Mouse (Mus musculus): Measurements from ENCODE around the gene Nsf.

Gene Nsf

DNA sequence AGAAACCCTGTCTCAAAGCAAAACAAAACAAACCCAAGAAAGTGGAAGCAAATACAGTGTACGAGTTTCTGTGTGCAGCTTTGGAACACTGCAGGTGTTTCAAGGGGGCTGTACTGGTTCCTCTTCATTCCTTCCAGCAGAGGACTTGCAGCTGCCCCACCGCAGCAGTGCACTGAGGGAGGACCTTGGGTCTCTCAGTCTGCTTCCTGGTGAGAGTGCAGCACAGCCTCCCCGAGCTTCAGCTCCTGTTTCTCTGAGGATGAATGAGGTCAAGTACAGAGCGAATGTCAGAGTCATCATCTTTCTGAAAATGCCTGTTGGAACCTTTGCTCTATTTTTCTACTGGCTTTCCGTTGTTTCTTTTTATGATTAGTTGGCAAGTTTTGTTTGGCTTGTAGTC is 12.5 kb downstream of the Nsf start:
- no peak for DNase-seq (ENCODE audit: low spot score)

DNA sequence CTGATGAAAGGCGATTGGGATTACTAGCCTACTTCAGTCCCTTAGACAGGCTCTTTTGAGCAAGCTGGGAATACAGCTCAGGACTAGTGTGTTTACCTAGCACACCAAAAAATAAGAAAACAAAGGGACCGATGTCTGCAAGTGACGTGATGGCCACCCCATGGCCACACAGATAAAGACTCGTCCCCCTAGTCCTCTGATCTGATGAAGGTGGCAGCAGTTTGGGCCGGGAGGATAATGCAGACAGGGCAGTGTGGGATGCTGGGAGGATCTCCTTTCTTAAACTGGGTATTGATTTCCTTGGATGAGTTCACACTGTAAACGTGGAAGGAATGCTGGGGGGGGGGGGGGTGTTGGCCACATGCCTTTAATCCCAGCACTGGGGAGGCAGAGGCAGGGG is 13.0 kb downstream of the Nsf start:
- DNase-seq (ENCODE audit: low spot score), result no peak

DNA sequence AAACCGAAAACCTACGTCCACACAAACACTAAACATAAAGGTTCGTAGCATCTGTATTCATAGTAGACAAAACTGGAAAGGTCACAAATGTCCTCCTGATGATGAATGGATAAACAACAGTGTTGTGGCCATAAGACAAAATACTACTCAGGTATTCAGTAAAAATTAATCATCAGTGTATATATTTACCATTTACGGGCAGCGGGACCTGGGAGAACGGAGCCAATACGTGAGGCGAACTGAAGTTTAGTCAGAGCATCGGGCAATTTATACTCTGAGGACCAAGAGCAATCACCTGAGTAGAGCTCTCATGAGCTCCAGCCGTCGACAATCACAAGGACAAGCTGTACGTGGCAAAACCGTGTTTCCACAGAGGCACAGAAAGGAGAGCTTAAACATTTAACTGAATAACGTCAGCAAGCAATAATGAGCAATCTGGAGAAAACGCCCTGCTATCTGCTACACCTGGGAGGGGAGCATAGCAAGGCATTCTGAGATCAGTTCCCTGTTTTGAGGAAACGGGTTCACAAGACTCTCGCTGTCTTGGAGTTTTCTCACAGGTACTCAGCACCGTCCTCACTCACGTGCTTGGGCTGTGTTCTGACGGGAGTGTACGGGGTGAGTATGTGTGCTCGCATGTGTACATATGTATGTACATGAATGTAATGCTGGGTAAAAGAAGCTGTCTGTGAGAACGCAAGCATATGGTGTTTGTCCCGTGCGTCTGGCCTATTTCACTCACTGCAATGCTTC is 15.7 kb downstream of the Nsf start:
- DNase-seq (ENCODE audit: low spot score), result no peak

DNA sequence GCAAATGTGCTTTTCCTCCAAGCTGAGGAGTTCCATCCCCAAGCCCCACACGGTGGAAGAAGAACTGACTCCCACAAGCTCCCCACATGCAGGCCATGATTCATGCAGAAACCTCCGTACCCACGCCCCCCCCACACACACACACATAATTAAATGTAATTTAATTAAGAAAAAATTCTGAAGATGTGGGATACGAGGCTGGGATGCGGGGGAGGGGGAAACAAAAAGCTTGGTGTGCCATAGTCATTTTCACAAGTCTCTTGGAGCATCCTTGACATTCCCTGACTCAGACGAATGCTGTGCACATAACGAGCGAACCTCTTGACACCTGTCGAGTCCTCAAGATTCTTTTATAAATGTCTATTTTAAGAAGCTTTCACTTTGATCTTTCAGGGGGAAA is 16.4 kb downstream of the Nsf start:
- no peak for DNase-seq (ENCODE audit: low spot score)

DNA sequence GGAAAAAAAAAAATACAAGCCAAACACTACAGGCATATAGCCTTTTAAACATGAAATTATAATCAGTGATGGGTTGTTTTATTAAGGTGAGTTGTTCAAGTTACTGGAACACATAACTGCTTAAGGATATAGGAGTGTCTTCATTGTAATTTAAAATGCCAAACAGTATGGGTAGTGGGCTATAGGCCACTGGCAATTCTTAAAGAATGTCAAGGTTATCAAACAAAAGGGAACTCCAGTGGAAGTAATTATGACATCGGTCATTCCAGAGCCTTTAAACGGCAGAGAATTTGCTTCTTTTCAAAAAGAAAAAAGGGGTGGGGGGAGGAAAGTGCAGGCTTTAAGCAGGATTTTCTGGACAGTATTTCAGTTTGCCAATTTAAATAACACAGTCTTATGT is 18.1 kb downstream of the Nsf start:
- DNase-seq (ENCODE audit: low spot score), result no peak

DNA sequence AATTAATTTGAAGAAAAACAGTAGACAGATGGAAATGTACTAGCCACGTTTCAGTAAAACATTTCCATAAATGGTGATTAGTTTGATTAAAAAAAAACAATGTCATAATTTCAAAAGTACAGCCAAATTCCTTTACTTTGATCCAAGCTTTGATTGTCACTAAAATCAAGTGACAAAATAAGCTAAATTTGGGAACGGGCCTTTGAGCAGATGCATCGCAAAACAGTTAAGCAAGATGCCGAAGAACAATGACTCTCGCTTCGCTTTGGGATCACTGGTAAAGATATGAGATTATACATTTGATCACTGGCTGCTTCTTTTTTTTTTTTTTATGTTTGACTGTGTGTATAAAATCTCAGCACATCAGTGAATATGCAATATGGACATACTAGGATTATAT is 20.0 kb downstream of the Nsf start:
- no peak for DNase-seq (ENCODE audit: low spot score)

DNA sequence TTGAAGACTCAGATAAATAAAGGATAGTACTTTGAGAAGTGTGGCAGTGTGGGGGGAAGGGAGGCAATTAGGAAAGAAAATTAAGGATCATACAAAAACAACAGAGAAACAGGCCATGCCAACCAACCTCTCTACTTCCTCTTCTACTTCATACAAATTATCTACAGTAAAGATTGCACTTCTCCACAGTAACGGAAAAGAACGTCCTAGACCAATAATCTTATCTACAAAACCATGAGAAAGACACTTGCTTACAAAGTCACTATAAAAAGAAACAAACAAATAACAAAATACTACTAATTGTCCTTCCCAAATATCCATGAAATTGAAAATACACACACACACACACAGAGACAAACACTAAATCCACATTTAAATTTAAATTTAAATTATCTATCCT is 29.9 kb downstream of the Nsf start:
- no peak for DNase-seq (ENCODE audit: low spot score)

DNA sequence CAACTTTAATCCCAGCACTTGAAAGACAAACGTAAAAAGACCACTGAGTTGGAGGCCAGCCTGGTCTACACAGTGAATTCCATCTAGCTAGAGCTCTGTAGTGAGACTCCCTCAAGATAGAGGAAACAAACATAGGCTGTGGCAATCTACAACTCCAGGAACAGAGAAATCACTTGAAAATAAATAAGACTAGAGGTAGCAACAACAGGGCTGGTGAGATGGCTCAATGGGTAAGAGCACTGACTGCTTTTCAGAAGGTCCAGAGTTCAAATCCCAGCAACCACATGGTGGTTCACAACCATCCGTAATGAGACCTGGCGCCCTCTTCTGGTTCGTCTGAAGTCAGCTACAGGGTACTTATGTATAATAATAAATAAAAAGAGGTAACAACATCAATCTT is 30.6 kb downstream of the Nsf start:
- no peak for DNase-seq (ENCODE audit: low spot score)

DNA sequence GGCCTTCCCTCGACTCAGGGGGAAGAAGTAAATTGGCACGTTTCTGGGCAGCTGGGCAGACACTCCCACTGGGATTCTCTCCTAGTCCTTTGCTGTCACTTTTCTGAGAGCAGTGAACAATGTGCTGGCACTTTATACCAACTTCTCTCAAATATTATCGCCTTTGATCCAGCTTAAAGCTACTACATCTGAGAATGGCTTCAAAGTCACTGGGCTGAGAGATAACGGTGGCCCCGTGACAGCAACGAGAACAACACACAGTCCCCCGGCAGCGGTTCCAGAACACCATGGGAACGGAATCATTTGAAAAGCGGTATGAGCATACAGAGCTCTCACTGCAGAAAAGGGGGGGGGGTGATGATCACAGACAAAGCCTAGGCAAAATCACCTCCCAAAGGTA is 31.0 kb downstream of the Nsf start:
- no peak for DNase-seq (ENCODE audit: low spot score)

DNA sequence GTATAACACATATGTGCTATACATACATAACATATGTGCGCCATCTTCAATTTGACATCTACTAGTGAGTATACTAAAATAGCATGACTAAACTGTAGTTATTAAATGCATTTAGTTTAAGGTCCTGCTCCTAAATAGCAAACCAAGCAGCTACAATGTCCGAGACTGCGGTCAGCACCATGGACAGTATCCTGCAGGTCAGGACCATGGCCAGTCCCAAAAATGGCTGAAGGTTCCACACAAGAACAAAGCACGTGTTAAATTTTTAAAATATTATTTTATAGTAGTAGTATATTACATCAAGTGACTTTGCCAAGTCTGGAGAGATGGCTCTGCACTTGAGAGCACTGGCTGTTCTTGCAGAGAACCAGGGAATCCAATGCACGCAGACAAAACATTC is 33.2 kb downstream of the Nsf start:
- peak; percentile 55 for DNase-seq (ENCODE audit: low spot score)

DNA sequence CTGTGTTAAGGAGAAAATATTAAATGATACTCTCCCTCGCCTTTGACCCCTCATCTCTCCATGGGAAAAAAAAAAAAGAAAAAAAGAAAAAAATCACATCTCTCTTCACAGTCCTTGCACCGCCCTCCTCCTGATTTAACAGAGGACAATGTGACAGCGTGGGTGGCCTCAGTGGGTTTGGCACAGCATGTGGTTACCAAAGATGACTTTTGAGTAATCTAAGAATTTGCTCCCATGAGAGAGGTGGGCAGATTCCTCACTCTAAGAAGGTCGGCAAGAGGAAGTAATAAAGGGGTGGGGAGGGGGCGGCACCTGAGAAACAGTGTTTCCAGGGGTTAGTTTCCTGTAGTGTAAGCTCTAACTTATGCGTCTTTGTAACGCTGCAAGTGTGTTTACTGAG is 37.0 kb downstream of the Nsf start:
- DNase-seq (ENCODE audit: low spot score), result no peak

DNA sequence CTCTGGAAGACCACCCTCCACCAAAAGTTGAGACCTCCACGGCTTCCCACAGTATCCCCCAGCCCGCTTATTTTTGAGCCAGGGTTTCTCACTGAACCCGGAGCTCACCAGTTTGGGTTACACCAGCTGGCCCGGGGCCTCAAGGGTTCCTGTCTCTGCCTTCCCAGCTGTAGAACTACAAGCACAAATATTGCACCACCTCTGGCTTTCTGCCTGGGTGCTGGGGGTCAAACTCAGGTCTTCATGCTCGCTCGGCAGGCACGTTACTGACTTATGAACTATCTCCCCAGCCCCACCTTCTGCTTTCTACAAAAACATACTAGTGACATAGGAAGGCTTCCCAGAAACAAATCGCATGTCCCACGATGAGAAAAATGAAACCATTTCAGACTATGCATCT is 38.2 kb downstream of the Nsf start:
- no peak for DNase-seq (ENCODE audit: low spot score)

DNA sequence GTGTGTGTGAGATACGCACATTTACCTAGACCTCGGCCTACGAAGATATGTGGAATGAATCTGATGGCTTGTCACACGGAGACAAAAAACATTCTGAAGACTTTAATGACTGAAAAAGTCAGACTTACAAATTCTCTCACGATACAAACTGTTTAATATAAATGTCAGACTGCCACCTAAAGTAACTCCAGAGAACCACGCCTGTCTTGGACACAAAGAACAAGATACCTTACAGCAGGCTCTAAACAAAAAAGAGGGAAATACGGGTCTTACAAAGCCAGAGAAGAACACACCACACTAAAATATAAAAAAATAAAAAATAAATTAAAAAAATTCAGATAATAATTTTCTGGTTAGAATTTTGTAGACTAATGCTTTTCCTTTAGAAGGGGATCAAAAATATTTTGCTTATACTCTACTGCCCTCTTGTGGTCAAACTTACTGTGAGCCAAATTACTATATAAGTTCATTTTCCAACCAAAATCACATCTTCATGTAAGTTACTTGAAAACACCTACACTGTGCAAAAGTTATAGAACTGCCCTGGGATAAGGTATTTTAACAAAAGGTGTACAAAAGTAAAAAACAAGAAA is 42.8 kb downstream of the Nsf start:
- DNase-seq (ENCODE audit: low spot score), result peak; percentile 93

DNA sequence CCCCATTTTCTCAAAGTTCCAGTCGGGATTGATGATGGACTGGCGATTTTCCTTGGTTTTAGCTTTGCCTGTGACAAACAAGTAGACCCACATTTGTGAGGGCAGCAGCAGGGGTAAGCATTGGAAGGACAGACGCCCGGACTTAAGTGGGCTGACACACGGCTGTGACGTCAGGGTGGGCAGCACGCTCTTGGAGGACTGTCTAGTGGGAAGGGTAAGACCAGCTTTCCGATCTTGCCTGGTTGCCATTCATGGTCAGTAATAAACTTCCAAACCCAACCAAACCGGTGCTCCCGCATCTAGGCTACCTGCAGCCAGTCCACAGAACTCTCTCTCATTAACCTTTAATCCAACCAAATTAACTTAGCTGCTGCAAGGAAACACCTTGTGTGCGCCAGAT is 43.3 kb downstream of the Nsf start:
- DNase-seq (ENCODE audit: low spot score), result no peak

DNA sequence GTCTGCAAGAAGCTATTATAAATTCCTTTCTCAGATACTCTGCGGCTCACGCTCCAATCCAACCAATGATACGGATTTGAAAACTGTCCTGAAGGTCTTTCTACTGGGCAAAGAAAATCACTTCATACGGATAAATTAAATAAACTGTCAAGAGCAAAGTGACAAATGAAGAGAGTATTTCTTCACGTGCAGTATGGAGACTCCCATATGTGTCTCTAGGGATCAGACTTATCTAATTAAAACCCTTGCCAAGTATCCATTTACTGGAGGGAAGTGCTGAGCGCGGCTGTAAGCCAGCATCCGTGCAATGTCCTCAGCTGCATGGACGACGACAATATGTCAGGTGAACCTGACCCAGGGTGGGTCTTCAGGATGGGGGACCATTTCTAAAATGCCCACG is 44.0 kb downstream of the Nsf start:
- no peak for DNase-seq (ENCODE audit: low spot score)

DNA sequence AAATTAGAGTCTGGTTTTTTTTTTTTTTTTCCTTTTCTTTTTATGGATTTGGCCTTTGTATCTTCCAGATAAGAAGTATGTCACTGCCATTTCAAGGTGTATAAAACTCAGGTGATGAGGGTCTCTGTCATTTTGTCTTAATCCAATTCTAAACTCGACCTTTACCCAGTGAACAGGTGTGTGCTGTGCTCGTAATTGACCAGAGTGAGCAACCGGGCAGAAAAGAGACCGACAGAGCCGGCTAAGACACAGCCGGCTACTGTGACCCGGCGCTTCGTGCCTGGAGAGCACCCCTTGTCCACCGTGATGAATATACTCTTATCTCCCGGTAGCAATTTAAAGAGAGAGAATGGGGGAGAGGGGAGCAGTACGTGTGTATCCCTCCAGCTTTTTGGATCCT is 44.5 kb downstream of the Nsf start:
- no peak for DNase-seq (ENCODE audit: low spot score)

DNA sequence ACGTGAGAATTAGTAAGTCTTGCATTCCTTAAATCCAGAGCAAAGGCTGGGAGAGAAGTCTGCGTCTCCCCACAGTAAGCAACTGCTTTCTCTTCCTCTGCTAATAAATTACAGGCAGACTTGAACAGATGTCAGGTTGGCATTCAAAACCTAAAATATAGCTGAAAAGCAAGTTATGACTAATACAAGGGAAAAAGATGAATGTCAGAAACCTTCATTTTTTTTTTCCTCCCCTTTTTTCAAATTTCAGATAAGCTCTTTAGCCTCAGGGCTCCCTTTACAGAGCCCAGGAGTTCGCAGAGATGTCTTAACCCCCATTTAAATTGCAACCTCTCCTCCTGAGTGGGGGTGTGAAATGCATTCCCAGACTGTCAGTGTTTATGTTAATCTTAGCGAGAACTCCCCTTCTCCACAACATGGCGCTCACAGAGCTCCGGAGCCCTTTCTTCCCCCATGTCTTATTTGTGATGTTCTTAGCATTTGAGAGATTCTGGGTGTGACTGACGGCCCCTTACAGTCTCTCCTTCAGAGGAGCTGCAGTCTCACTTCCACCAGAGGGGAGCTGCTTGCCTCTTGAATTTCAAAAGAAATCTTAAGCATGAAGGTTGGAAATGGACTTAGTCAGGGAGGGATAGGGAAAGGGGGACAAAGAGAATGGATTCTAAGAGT is 47.7 kb downstream of the Nsf start:
- DNase-seq (ENCODE audit: low spot score), result no peak

DNA sequence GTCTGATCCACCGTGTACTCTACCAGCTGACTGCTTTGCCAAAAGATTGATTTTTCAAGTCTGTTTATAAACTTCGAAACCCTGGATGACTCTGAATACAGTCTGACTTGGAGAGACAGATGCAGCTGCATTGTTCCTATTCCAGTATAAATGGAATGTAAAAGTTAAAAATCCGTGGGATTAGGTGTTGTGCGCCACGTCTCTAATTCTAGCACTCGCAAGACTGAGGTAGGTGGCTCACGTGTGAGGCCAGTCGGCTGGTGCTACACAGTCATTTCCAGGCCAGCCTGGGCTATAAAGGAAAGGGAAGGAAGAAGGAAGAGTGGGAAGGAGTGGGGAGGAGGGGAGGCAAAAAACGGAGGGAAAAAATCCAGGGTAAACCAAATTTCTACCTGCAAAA is 48.4 kb downstream of the Nsf start:
- DNase-seq (ENCODE audit: low spot score), result no peak

DNA sequence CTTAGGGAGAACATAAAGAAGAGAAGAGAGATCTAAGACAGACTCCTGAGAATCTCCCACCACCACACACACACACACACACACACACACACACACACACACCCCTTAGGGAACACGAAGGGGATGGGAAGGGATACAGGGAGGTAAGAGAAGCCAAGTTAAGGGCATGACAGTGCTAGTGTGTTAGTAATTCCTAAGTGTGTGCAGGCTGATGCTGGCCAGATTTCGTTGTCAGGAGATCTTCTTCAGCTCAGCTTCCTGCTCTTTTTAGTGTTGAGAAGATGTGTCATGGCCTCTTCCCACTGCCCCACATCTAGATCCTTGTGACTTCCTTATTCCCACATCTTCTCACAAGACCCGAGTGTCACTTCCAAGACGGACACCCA is 52.3 kb downstream of the Nsf start:
- no peak for DNase-seq (ENCODE audit: low spot score)

DNA sequence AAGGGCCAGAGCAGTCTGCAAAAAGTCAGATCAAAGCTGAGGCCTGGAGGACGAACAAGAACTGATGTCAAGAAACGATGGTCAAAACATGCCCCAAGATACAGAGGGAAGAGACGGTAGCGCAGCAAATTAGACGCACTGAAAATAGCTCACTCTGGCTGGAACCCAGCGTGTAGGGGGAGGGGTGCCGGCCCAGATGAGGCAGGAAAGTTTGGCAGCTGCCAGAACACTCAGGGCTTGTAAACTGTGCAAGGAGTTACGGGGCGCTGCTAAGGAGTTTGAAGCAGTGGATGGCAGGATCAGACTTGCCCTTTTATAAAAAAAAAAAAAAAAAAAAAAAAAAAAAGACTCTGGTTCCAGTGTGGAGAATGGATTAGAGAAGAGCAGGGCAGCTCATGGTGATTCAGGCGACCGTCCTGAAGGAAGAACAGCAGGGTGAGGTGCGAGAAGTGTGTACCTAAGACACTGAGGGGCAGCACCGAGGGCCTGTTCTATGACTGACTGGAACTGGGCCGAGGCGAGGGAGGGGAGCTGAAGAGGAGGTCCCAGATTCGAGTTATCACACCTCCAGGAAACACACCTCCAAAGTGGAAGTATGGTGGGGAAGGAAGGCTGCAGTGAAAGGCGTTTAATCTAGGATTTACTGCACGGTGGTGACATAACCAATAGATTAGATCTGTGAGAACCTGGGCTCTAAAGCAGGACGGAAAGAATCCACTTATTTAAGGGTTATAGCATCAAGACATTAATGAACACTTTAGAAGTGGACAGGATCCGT is 52.9 kb downstream of the Nsf start:
- DNase-seq (ENCODE audit: low spot score), result no peak

DNA sequence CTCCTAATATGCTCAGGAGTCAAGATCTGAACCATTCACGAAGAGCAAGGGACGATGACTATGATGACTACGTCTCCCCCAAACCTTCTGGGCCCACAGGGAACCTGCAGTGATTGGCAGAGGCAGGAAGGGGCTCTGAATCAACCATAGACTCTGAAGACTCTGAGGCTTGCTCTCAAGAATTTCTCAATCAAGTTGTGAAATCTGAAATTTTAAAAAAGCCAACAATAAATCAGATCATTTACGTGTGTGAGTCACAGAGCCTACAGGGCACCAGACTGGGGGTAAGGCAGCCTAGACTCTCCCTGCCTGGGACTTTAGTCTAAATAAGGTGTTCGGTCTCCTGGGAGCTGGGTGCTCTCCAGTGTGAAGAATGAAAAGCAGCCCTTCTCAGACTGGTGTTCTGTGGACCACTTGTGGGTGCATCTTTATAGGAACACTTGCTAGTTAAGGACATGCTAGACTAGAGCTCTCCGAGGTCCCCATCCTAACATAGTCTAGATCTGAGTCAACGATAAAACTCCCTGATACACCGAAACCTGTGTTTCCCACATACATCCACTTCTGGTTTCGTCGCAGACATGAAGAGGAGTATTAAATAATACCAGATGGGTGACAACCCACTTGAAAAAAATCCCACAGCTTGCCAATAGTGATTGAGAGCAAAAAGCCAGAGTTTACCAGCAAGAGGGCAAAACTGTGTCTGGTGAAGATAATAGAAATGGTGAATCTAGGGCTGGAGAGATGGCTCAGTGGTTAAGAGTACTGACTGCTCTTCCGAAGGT is 56.7 kb downstream of the Nsf start:
- DNase-seq (ENCODE audit: low spot score), result no peak

DNA sequence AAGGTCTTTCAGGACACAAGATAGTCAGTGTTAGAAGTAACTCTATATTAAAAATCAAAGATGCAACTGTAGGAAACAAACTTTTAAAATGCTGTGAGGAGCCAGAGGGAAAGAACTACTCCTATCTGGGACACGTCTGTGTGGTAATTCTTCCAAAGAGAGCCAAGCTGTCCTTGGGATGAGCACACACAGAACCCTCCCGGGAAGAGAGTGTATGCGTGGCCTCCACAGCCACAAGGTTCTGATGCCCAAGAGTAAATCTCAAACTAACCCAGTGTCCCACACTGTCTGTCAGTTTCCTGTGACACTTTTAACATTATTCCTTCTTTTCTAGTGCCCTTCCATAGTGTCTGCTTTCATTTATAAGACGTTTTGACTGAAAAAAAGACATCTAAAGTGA is 57.8 kb downstream of the Nsf start:
- no peak for DNase-seq (ENCODE audit: low spot score)

Data from retina, embryonic 14.5 days (tissue).